Mouse (Mus musculus): Measurements from ENCODE around the gene Agmat.
A peak's percentile ranks its signal among the peaks of the same experiment; 100 is the strongest.
"Not testable (repeated sequence)": the region's sequence is repeated elsewhere in the genome, so short reads cannot be mapped to it uniquely, and the experiment has no call there.

Gene Agmat

DNA sequence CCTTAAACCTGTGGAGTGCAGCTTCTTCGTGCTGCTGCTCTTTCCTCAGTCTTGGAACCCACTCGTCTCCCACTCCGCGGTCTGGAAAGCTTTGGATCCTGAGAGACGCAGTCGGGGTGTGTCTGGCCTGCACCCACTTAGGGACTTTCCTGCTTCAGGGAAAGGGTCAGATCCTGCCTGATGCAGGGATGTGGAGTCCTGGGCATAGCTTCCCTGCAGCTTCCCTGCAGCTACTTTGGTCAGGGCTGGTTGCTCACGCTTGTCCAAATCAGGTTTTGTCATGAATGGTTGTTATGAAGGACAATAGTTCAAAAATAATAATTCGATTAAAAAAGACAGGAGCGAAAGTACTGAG, 11.3 kb upstream of the Agmat start:
- DNase-seq (ENCODE audit: low spot score in 2 of 2), result no peak

DNA sequence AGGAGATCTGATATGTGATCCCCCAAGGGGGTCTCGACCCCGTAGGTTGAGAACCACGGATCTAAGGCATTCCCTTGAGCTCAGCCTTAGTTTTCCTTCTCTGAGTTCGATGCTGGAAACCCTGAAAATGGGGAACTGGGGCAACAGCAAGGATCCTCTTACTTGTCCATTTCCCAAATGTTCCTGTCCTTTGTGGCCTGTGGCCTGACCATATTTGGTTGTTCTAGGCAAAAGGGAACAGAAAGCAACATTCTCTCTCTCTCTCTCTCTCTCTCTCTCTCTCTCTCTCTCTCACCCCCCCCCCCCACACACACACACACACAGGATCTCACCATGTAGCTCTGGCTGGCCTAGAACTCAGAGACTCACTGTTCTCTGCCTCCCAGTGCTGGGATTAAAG, 9.6 kb upstream of the Agmat start:
- DNase-seq (ENCODE audit: low spot score in 2 of 2), result no peak

DNA sequence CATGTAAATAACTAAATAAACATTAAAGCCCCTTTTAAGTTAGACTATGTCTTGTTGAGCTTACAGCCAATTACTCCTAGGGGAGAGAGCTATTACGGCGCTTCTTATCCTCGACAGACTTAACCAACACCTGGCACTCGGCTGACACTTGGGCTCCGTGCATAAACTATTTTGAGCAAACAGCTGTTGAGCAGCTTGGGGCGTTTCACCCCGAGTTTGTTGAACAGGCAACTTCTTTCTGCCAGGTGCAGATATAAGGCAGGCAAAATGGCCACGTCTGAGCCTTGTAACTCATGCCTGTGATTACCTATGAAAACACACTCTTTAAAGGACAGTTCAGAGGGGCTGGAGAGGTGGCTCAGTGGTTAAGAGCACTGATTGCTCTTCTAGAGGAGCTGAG, 8.5 kb upstream of the Agmat start:
- no peak for DNase-seq (ENCODE audit: low spot score in 2 of 2)

DNA sequence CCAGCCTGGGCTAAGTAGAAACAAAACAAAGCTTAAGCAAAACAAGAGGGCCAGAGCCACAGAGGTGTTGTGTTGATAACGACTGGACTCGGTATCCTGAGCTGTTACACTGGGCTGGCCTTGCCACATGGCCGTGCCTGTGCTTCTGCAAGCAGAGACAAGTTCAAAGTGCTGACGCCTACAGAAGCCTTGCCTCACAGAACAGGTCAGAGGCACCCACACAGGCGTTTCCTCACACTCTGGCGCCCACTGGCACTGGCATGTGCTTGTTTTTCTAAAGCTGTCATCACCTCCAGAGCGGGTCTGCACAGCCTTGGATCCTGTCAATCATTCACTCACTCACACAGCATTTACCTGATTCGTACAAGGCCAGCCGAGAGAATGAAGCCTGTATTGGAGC, 4.6 kb upstream of the Agmat start:
- DNase-seq (ENCODE audit: low spot score in 2 of 2), result no peak

DNA sequence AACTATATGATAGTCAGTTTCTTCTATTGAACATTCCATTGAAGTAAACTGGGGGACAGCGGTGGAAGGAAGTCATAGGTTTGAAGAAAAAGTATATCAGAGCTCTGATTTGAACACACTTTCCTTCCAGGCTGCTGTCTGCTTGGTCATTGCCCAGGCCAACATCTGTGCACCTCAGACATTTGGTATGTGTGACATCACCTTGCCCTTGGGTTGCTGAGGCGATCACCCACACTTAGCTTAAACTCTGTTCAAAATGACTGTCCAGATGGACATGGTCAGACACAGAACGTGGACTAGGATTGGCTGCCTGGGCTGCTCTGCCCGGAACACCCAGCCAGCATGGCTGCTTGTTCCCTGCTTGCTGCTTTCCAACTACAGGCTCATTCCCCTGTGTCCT, 4.1 kb upstream of the Agmat start:
- no peak for DNase-seq (ENCODE audit: low spot score in 2 of 2)

DNA sequence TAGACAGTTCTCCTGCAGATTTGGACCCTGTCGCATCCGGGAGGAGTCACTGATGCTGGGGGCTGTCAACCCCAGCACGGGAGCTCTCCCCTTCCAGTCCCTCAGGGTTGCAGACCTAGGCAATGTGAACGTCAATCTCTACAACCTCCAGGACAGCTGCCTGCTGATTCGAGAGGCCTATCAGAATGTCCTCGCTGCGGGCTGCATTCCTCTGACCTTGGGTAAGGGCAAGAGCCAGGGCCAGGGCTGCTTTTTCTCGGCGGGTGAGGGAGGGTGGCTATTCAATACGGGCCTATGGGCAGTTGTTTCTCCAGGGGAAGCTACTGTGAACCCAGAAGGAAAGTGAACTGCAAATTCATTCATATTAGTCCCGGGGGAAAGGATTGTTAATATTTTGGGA, 3.1 kb downstream of the Agmat start:
- no peak for DNase-seq (ENCODE audit: low spot score in 2 of 2)

DNA sequence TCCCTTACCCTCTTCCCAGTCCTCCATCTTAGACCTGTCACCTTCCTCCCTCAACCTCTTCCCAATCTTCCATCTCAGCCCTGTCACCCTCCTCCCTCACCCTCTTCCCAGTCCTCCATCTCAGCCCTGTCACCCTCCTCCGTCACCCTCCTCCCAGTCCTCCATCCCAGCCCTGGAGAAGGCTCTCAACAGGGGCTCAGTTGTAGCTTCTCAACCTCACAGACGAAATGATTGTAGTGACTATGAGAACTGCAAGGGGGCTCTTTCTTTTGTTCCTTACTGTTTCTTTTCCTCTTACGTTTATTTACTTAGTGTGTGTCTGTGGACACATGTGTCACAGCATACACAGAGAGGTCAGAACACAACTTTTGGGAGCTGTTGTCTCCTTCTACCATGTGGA, 4.4 kb downstream of the Agmat start:
- DNase-seq (ENCODE audit: low spot score in 2 of 2), result no peak

DNA sequence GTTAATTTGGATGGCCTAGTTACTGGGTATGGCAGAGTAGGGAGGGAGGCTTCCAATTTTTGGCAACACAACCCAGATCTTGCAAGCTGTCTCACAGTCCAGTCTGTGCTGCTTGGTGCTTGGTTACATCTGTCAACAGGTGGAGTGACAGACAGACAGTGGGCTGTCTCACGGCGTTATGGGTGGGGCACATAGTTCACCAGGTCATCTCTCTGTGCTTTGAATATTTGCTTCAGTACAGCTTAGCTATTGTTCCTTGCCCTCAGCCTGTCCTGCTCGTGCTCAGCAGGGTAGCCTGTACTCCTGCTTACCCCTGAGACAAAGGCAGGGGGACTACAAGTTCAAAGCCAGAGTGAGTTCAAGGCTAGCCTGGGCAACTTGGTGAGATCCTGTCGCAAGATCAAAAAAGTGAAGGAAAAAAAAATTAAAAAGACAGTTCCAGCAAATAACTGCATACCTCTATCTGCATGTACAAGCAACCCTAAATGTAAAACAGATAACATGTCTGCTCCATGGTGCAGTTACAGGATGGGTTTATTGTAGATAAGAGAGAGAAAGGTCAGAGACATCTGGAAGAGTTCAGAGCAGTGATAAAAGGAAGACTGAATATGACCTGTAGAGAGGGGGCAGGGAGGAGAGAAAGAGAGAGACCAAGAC, 5.1 kb downstream of the Agmat start:
- peak in 1 of 2 experiments; percentile 51 for DNase-seq (ENCODE audit: low spot score in 2 of 2)

DNA sequence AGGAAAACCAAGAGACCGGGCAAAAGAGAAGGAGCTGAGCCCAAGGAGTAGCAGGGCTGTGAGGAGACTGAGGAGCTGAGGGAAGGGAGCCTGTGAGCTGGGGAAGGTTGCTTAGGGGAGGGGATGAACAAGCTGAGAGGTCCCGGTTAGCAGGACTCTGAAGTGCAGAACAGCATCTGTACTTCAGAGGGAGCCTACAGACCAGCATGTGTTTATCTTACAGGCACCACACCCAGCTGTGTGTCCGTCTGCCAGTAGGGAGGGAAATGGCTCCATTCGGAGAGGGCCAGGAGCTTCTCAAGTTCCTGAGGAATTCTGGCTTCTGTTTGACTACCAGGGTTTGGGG, 5.6 kb downstream of the Agmat start:
- peak in 1 of 2 experiments; percentile 53 for DNase-seq (ENCODE audit: low spot score in 2 of 2)

DNA sequence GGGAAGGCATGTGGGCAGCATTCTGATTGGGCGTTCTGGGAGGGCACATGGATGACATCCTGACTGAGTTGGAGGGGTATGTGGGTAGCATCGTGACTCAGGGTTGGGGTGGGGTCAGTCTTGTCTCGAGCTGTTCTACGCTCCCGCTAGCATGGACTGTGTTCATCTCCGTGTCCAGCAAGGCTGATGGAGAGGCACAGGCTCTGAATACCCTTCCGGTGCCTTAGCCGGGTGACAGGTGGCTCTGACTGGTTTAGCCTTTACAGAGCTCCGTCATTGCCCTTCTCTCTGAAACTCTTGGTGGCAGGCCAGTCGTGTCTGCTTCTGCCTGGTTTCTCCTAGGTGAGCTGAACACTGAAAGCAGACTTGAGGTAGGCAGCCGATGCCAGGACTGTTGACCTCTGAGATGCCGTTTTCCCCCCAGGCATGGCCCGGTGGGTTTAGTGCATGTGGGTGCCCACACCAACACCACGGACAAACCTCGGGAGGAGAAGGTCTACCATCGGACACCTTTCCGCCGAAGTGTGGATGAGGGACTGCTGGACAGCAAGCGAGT, 9.0 kb downstream of the Agmat start:
- no peak for DNase-seq (ENCODE audit: low spot score in 2 of 2)

DNA sequence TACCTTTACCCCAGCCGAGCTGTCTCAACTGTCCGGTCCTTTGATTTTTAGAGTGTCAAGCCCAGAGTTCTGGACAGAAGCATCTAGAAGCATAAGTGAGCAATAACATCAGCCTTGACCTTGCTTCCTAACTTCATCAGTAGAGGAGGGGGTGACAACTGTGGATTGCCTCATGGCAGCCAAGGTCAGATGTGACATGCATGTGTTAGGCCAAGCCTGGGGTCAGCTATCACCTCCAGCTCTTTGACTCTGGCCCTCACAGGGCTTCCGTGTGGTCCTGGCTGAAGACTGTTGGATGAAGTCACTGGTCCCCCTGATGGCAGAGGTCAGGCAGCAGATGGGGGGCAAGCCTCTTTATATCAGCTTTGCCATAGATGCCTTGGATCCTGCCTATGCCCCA, 10.7 kb downstream of the Agmat start:
- DNase-seq (ENCODE audit: low spot score in 2 of 2), result no peak

DNA sequence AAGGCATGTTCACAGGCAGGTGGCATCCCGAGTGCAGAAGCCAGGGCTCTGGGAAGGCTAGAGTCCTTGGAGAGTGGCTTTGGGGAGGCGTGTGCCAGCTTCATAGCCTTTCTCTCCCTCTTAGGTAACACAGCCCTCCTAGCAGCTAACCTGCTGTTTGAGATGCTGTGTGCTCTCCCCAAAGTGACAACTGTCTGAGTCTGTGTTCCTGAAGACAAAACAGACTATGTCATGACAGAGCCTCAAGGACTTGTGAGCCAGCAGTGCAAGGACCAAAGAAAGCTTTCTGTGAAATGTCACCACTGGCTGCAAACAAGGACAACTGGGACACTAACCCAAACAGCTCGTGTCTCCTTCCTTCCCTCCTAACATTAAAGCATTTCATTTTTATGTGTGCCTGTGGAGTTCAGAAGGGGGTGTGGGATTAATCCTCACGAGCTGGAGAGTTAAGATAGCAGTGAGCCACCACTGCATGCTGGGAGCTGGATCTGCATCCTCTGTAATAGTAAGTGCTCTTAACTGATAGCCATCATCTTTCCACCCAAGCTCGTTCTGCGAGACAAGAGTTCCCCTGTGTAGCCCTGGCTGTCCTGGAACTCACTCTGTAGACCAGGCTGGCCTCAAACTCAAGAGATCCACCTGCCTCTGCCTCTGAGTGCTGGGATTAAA, 12.5 kb downstream of the Agmat start:
- no peak for DNase-seq (ENCODE audit: low spot score in 2 of 2)

DNA sequence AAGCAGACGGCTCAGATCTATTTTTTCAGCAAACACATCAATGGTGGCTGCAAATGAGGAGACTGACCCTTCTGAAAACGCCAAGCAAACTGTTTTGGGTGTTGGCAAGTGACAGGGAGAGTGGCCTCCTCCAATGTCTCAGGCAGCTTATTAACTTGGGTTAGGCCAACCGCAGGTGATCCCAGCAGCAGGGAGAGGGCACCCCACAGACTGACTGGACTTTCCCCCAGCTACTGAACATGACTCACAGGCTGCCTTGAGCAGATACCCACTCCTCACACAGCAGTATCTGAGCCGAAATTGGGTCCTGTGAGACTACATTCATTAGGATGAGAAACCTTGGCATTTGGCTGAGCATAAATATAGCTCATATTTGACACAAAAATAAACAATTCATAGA, 14.5 kb downstream of the Agmat start:
- no peak for DNase-seq (ENCODE audit: low spot score in 2 of 2)

DNA sequence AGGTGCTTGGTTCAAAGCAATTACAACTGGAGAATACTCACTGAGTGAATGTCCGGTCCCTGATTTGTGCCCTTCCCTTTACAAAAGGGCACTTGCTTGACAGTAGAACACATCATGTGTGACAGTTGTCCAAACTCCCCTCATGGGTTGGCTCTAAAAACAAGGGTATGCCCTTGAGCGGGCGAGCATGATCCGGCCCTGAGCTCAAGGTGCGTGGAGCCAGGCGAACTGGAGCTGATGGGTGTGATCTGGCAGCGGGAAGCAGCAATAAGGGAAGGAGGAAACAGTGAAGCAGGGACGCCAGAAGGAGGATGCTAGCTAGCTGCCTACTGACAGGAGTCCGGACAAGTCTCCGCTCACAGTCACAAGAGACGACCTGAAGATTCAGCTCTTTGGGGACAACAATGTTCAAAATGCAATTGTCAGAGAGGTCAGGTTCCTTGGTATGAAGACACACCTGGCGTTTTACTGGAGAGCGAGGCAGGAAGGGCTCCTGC, 15.7 kb downstream of the Agmat start:
- DNase-seq (ENCODE audit: low spot score in 2 of 2), result no peak

DNA sequence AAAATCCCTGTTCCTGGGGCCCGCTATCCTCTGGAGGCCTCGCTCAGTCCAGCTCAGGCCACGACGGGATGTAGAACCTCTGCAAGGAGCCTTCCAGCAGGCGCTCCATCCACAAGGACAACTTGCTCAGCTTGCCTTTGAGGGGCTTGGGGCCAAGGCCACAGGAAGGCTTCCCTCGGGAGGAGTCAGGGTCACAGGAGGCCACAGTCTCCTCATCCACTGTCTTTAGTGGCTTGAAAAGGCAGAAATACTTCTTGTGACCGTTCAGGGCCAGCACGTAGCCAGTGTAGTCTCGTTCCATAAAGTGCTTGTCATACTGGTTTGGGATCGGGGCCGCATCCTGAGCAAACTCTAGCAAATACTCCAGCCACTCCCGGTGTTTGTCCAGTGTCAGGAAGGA, 17.0 kb downstream of the Agmat start:
- no peak for DNase-seq (ENCODE audit: low spot score in 2 of 2)

DNA sequence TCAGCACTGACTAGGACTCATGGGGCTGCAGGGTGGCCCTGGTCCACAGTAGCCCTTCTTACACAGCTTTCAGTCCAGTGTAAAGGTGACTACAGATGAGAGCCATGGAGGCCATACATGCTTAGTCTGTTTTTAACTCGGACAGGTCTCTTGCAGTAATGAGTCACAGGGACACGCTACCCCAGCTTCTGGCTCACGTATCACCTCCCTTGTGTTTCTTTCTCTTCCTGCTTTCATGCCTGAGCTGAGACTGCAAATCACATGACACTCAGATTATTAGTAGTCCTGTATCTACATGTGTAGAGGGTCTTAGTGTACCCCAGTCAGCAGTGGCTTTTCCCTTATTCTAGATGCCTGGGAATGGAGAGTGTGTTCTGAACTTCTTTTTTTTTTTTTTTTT, 18.5 kb downstream of the Agmat start:
- no peak for DNase-seq (ENCODE audit: low spot score in 2 of 2)

DNA sequence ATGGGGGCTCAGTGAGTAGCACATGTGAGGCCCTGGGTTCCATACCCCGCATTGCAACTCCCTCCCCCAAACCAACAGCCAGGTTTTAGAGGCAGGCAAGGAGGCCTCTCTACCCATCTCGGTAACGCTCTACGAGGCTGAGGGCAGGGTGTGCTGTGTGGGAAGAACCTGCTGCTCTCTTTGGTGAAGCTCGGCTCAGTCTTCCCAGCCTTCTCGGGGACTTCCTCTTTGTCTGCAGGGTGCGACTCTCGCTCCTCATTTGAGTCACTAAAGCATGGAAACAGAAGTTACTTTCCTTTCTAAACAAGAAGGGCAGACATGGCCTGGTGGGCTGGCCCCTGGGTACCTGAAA, 19.8 kb downstream of the Agmat start:
- DNase-seq (ENCODE audit: low spot score in 2 of 2), result no peak

DNA sequence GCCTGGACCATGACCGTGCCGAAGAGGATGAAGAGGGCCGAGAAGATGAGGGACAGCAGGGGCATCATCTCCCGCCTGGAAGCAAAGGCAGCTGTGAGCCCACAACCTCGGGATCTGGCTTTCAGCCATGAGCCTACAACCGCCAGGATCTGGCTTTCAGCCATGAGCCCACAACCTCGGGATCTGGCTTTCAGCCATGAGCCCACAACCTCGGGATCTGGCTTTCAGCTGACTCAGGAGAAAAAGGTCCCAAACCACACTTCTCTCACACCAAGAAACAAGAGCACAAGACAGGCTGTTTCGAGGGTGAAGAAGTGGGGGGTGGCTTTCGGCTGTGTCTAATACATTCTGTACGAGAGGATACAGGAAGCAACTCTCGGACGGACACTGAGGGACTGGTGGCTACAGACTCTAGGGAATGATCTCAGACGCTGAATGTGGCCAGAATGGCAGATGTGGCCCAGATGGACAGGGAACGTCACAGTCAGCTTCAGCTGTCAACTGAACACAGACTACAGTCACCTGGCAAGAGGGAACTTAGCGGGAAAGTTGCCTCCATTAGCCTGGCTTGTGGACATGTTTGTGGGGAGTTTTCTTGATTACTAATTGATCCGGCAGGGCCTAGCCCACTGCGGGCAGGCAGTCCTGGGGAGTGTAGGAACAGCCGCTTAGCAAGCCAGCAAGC, 20.3 kb downstream of the Agmat start:
- DNase-seq (ENCODE audit: low spot score in 2 of 2), result no peak

DNA sequence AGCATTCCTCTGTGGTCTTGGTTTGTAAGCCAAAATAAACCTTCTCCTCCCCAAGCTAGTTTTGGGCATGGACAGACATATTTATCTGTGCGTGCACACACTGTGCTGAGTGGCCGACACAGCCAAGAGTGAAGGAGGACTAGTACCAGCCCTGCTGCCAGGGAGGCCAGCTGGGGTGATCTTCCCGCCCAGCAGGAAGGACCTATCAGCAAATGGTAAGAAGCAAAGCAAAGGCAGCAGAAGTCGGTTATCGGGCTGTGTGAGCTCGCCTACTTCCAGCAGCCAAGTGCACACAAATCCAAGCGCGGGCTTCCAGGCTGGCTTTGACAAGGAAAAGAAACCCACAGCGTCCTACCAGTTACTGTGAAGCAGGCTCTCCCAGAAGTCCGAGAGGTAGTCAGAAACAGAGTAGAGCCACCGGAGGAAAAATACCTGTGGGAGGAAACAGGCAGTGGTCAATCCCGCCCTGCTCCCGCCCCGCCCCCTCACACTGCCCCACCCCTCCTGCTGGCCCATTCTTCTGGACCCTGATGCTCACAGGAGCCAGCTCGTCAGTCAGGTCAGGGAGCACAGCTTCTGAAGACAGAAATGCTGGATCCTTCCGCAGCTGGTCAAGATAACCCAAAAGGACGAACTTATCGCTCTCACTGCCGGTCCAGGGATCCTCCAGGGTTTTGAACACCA, 21.0 kb downstream of the Agmat start:
- peak; percentile 59 to 73 for DNase-seq (ENCODE audit: low spot score in 2 of 2)

DNA sequence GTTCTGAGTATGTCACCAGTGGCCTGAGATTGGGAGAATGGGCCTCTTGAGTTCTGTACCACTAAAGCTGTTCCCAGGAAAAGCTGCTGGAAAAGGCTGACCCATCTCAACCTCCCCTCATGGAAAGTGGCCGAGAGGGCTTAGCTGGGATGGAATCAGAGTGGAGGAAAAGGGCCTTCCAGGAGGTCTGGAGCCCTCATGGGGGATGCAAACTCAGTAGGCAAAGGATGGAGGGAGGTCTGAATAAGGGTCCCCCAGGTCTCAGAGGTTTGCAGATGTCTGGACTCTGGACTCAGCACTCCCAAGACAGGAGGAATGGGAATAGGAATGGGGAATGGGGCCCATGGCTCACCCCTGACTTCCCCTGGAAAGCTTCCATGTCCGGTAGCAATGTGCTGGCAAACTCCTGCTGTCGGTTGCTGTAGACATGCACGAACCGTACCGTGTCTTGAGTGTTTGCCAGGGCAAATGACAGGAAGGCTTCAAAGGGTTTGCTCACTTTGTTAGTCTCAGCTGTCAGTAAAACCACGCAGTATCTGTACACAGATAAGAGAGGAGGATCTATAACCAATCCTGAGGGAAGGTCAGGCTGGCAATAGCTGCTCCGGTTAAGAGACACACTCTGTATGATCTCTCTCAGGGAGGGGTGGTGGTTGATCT, 23.2 kb downstream of the Agmat start:
- DNase-seq (ENCODE audit: low spot score in 2 of 2), result no peak

DNA sequence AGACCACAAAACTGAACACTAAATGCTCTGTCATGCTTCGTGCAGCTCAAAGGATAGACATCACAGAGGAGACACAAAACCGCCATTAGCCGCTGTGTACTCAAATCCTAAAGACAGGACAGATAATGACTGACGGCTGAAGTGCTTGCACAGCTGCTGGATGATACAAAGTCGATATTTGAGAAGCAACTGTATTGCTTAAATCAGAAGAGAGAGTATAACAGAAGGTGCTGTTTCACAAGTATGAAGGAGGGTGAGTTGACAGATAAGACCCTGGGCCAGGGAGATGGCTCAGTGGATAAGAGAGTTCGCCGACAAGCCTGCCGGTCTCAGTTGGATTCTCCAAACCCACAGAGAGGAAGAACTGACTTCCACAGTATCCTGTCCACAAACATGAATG, 25.4 kb downstream of the Agmat start:
- DNase-seq (ENCODE audit: low spot score in 2 of 2), result no peak

DNA sequence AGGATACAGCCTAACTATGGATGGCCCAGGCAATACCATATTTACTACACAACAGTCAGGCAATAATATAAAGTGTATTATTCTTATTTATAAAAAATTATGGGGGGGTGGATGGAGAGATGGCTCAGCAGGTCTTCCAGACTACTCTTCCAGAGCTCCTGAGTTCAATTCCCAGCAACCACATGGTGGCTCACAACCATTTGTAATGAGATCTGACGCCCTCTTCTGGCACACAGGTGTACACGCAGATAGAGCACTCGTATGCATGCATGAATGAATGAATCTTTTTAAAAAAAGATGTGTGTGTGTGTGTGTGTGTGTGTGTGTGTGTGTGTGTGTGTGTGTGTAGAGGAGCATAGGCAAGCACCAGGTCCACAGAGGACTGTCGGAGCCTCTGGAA, 26.5 kb downstream of the Agmat start:
- not testable (repeated sequence) for DNase-seq (ENCODE audit: low spot score in 2 of 2)

All from spleen, postnatal 4 days (tissue).